Mouse (Mus musculus) testis, adult 2 months (tissue): ENCODE results near the gene Itgal.

ENCODE experiments used
- CTCF ChIP-seq: fragments of 200-500 bp; IDR thresholded peaks from 2 replicates; pipeline ENCODE4 v1.5.1; 2012; ENCODE audit warnings: low read depth, mild to moderate bottlenecking, inconsistent platforms, low read length, moderate library complexity; ENCODE audit not compliant: control insufficient read depth, insufficient read depth, insufficient replicate concordance
- POLR2A ChIP-seq: fragments of 200-500 bp; IDR thresholded peaks from 2 replicates; pipeline ENCODE4 v1.6.1; 2012; ENCODE audit warnings: low read depth, mild to moderate bottlenecking, inconsistent platforms, low read length, moderate library complexity; ENCODE audit not compliant: control insufficient read depth

- TF ChIP-seq CTCF (no peak), POLR2A (no peak)
These were observed 40.1 kb upstream of the Itgal start for GRCm38 (mm10) chr7:127255965-127256364.
